Mouse (Mus musculus) thymus, adult 2 months (tissue): ENCODE data around the gene Bak1. TPM values are rescaled to one million over a fixed set of nuclear protein-coding genes. Genes with fewer than 3 reads are reported as not detected.

Experiments
- DNase-seq: peaks from one replicate; pipeline ENCODE4 v3.0.0; 2021
- H3K27ac ChIP-seq: fragments of 200-500 bp; 2 replicates; pipeline ENCODE4 v1.5.1; 2012; ENCODE audit warnings: low read length, control low read depth; ENCODE audit not compliant: control insufficient read depth, insufficient read depth
- H3K27me3 ChIP-seq: fragments of 200-500 bp; 2 replicates; pipeline ENCODE4 v1.6.1; 2012; ENCODE audit warnings: mild to moderate bottlenecking, low read length, moderate library complexity, mixed read lengths; ENCODE audit not compliant: control insufficient read depth, insufficient read depth
- H3K36me3 ChIP-seq: fragments of 200-500 bp; 2 replicates; pipeline ENCODE4 v1.6.1; 2012; ENCODE audit warnings: mild to moderate bottlenecking, low read length, moderate library complexity; ENCODE audit not compliant: control insufficient read depth, insufficient read depth
- H3K4me1 ChIP-seq: fragments of 200-500 bp; replicated peaks from 2 replicates; pipeline ENCODE4 v1.6.1; 2012; ENCODE audit warnings: low read length; ENCODE audit not compliant: control insufficient read depth, insufficient read depth
- H3K4me3 ChIP-seq: fragments of 200-500 bp; 2 replicates; pipeline ENCODE4 v1.5.1; 2012; ENCODE audit warnings: mild to moderate bottlenecking, low read length, control low read depth, moderate library complexity; ENCODE audit not compliant: control insufficient read depth, insufficient read depth
- CTCF ChIP-seq: fragments of 200-500 bp; IDR thresholded peaks from 2 replicates; pipeline ENCODE4 v1.5.1; 2012; ENCODE audit warnings: mild to moderate bottlenecking, control low read depth, low read length, moderate library complexity, borderline replicate concordance; ENCODE audit not compliant: control insufficient read depth, poor library complexity, insufficient read depth; ENCODE audit errors: extremely low read depth
- POLR2A ChIP-seq: fragments of 200-500 bp; IDR thresholded peaks from 2 replicates; pipeline ENCODE4 v1.6.1; 2012; ENCODE audit warnings: mild to moderate bottlenecking, low read length, control low read depth, moderate library complexity; ENCODE audit not compliant: control insufficient read depth, poor library complexity, insufficient read depth; ENCODE audit errors: extremely low read depth
- WGBS: fragments of 180-500 bp; shearing (Covaris S2); methylation state at CpG from one replicate; pipeline ENCODE4 v1.1.7; 2018; 5-methylcytosine and 5-hydroxymethylcytosine counted together
- polyA plus RNA-seq: library from polyadenylated mRNA; depleted of rRNA; stranded (reverse); fragments of >200 nt; gene quantifications from 2 replicates; pipeline ENCODE4 v1.2.3, GENCODE M21; 2012

Gene Bak1
- polyA plus RNA-seq, 1 experiment: 118 TPM

DNA sequence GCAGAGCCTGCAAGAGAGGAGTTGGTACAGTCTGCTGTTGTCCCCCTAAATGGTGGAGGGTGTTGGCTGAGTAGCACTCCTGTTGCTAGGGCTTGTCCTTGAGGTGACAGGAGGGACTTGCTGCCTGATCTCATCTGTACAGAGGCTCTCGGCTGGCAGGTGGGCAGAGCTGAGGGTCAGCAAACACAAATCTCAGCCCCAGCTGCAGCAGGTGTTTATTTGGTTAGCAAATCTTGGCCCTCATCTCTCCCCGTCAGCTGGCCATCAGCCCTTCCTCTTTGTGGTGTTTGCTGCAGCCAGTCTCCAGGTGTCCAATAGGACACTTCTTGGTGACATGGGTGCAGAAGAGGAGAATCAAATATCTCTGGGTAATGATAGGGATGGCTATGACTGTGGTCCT is 35.4 kb upstream of the Bak1 start:
- WGBS: 90% methylated on average over 2 of the region's 2 CpGs
- no peaks in the 10 kb centered on the region for H3K27me3 ChIP-seq
- peaks cover 28% of the 10 kb centered on the region for H3K4me1 ChIP-seq
- H3K27ac ChIP-seq: no peak overlapping the region
- TF ChIP-seq POLR2A: no peak
- DNase-seq: no peak
- H3K4me3 ChIP-seq: no peak overlapping the region
- no peaks in the 10 kb centered on the region for H3K36me3 ChIP-seq

DNA sequence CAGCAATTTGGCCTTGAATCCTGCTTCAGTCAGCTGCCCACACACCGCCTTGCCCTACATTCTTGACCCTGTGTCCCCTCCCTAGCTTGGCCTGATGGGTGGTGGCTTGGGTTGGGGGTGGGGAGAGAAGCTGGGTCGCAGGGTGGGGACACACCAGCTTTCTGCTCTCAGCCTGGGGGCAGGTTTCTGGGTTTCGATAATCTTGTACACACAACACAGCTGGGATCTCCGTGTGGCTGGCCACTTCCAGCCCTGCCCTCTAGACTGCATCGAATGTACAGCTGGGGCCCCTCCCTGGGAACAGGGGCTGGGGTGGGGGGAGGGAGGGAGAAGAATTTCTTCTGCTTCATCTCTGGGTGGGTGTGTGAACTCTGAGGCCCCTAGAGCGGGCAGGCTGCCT is 34.9 kb upstream of the Bak1 start:
- no peak for DNase-seq
- TF ChIP-seq POLR2A (no peak), CTCF (no peak)
- H3K4me1 ChIP-seq: peaks cover 33% of the 10 kb centered on the region
- no peaks in the 10 kb centered on the region for H3K27me3 ChIP-seq
- no peak overlapping the region for H3K4me3 ChIP-seq
- WGBS: 52% methylated on average over 6 of the region's 6 CpGs
- no peaks in the 10 kb centered on the region for H3K36me3 ChIP-seq
- no peak overlapping the region for H3K27ac ChIP-seq

GRCm38 (mm10) chr17:27062684-27063083 is 33.9 kb upstream of the Bak1 start:
- H3K4me3 ChIP-seq: no peak overlapping the region
- TF ChIP-seq POLR2A (no peak), CTCF (no peak)
- 97% methylated on average over 7 of the region's 7 CpGs for WGBS
- H3K4me1 ChIP-seq: peaks cover 40% of the 10 kb centered on the region
- H3K36me3 ChIP-seq: no peaks in the 10 kb centered on the region
- no peak for DNase-seq
- no peak overlapping the region for H3K27ac ChIP-seq
- H3K27me3 ChIP-seq: no peaks in the 10 kb centered on the region

DNA sequence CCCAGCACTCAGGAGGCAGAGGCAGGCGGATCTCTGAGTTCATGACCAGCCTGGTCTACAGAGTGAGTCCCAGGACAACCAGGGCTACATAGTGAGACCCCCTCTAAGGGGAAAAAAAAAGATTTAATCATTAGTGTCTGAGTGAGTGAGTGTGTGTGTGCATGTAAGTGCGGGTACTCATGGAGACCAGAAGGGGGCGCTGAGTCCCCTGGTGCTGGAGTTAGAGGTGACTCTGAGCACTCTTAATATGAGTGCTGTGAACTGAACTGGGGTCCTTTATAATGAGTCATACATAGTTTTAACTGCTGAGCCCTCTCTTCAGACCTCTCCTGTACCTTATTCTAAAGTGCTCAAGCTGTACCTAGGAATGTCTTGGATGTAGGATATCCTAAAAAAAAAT is 32.9 kb upstream of the Bak1 start:
- Histone ChIP-seq H3K4me1 (peaks cover 40% of the 10 kb centered on the region), H3K36me3 (no peaks in the 10 kb centered on the region), H3K27ac (no peak overlapping the region), H3K4me3 (no peak overlapping the region), H3K27me3 (no peaks in the 10 kb centered on the region)
- WGBS: over 99% methylated on average over 3 of the region's 3 CpGs
- DNase-seq: no peak
- no peak for TF ChIP-seq POLR2A
- TF ChIP-seq CTCF: no peak

DNA sequence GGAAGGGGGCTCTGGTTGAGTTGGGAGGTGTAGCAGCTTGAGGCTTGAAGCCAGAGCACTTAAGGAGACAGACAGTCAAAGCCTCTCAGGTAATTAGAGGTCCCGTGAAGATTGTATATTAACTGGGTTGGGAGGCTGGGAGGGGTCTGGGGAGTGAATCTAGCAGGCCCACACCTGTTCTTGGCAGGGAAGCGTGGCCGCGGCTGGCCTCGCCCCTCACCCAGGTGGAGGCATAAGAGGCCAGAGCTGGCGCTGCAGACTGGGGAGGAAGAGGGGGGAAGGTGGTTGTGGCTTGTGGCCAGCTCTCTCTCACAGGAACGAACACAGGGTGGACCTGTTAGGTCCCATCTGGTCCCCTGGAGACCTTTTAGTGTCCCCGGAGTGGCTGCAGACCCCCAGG is 31.9 kb upstream of the Bak1 start:
- no peak overlapping the region for H3K27ac ChIP-seq
- H3K4me3 ChIP-seq: no peak overlapping the region
- peaks cover 35% of the 10 kb centered on the region for H3K4me1 ChIP-seq
- H3K36me3 ChIP-seq: no peaks in the 10 kb centered on the region
- H3K27me3 ChIP-seq: no peaks in the 10 kb centered on the region
- DNase-seq: no peak
- 7% methylated on average over 8 of the region's 8 CpGs for WGBS
- TF ChIP-seq POLR2A: no peak
- no peak for TF ChIP-seq CTCF

GRCm38 (mm10) chr17:27057517-27058055 is 28.8 kb upstream of the Bak1 start:
- Histone ChIP-seq H3K27ac (peak overlapping the region; percentile 30), H3K4me1 (peaks cover 30% of the 10 kb centered on the region), H3K27me3 (no peaks in the 10 kb centered on the region), H3K36me3 (no peaks in the 10 kb centered on the region), H3K4me3 (peak overlapping the region; percentile 97)
- TF ChIP-seq CTCF (no peak), POLR2A (no peak)
- WGBS: under 1% methylated on average over 24 of the region's 24 CpGs
- peak; percentile 32 for DNase-seq
